Mouse (Mus musculus) heart, adult 18-20 months (tissue): ENCODE measurements around the gene Vmn2r62. TPM values are rescaled to one million over a fixed set of nuclear protein-coding genes. Genes with fewer than 3 reads are reported as not detected.
"Not testable (repeated sequence)": the region's sequence is repeated elsewhere in the genome, so short reads cannot be mapped to it uniquely, and the experiment has no call there.

Experiments used
- DNase-seq, 2 experiments: peaks; one replicate each; pipeline ENCODE4 v3.0.0; 2021 to 2022; ENCODE audit warnings: mixed read lengths in 1 of 2
- long read RNA-seq, 2 experiments: library from polyadenylated mRNA; stranded (forward); transcript quantifications; one replicate each; pipeline ENCODE4 v2.0.0; 2021
- total RNA-seq, 2 experiments: library from RNA; stranded (reverse); gene quantifications; 2 replicates each; pipeline ENCODE4 v1.2.3; 2021

Gene Vmn2r62
- not detected for total RNA-seq
- long read RNA-seq, experiment 1: 0 reads
- long read RNA-seq, experiment 2: 0 reads

DNA sequence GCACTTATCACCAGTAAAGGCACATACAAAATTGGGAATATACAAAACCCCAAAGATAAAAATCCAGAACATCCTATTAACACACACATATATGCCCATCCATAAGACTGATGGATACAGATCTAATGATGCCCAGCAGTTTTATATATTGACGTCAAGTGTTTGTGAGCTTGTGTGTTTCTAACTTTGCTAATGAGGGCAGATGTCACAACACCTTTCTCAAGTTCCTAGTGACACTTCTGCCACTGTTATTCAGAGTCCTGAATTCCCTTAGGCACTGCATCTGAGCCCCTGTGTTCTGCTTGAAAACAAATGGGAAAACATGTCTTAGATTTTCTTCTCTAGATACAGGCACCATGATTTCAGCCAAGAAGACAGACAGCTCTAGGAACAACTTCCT is at the start of gene Vmn2r62:
TSS of gene Vmn2r62 (minus strand) at position 101 of the 400 bp plus-strand sequence.
- DNase-seq: not testable (repeated sequence)

DNA sequence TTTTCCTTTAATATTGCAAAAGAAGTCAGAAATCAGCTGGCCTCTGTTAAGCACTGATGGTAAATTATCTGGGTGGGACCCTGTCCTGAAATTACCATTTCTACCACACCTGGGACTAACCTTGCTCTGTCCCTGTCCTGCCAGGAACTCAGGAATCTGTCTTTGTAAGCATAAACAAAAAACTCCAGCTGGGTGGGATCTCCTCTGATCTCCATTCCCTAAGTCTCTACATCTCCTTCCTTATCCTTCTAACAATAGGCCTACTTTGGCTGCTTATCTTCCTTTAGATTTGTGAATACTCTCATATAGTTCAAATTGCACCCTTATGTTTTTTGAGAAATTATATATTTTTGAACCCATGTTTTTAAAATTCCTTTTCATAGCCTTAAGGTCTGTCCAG is 45.0 kb upstream of the Vmn2r62 start:
- not testable (repeated sequence) for DNase-seq

DNA sequence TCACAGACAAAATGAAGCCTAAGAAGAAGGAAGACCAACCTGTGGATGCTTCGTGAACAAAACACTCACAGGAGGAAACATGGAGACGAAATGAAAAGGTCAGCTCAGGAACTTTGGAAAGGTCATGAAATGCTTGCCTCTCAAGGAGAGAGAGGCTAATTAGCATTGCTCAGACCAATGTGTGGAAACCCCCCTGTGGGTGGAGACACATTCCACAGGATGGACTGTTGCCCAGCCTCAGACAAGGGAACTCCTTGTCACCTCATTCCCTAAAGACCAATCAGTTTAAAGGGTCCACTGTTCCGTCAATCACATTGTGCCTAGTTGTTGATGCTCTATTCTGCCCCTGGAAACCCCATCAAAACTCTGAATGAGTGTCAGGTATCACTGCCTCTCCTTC is 38.9 kb upstream of the Vmn2r62 start:
- DNase-seq: no peak

DNA sequence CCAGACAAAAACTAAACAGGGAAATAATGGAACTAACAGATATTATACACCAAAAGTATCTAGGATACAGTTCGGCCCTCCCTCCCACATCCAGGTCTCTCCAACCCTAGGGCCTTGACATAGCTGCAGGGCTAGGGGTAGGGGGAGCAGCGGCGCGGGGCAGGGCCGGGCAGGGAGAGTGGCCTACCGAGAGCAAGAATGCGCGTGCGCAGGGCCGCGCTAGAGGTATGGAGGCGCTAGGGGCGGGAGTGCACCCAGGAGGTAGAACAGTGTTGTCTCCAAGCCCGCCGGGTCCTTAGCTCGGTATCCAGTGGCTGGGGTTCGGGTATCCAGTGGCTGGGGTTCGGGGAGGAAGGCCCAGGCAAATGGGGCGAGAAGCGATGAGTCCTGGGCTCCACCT is 43.5 kb downstream of the Vmn2r62 start:
- no peak for DNase-seq

DNA sequence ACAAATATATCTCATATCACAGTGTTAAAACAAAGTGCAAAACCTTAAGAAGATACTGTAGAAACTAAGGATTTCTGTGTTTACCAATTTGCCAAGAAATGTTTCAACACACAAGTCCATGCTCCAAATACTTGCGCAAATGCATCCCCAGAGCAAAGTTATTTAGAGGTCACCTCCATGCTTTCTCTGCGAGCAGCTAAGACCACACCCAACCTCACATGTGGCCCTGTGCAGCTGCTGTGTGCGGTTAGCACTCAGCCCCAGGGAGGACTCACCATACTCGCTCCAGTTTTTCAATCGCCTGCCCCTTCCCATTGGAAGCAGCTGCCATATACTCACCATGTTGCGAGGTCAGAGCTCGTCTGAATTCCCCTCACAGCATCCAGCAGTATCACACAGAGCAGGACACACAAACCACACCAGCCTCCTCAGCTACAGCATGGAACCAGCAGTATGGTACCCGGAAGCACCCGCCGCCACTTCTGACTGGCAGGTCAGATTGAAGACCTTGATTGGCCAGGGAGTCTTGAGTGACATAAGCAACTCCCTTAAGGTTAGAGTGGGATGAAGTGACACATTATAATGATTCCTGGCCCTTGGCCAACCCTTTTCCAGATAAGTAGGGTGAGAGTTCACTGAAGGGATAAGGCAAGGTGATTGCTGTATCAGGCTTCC is 54.7 kb downstream of the Vmn2r62 start:
- no peak for DNase-seq

DNA sequence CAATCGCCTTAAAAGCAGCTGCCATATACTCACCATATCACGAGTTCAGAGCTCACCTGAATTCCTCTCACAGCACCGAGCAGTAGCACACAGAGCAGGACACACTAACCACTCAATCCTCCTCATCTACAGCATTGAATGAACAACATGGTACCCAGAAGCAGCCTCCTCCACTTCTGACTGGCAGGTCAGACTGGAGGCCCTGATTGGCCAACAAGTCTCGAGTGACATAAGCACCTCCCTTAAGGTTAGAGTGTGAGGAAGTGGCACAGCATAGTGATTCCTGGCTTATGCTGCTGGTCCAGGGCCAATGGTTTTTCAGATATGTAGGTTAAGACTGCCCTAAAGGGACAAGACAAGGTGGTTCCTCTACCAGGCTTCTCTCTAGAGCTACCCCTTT is 66.4 kb downstream of the Vmn2r62 start, which contains the start of gene Gm17067:
TSS of gene Gm17067 (minus strand) at position 101 of the 400 bp plus-strand sequence.
- DNase-seq: not testable (repeated sequence)

Other genes with a start within 250 kb of the Vmn2r62 start
- gene Gm21028, start 214.9 kb downstream of the Vmn2r62 start, total RNA-seq: not detected
- gene Zfp977, start 201.0 kb downstream of the Vmn2r62 start, total RNA-seq: 1 to 10 TPM in 1 of 2 experiments, under 1 TPM in 1; 0.72 to 1.1 TPM
- 1 to 10 TPM; 2.3 to 2.8 TPM for gene Zfp976, start 150.9 kb downstream of the Vmn2r62 start, total RNA-seq
- gene Zfp975, start 100.8 kb downstream of the Vmn2r62 start, total RNA-seq: 1 to 10 TPM; 4.0 to 4.2 TPM
- gene Gm17067, start 66.5 kb downstream of the Vmn2r62 start, total RNA-seq: not detected
- gene Gm2381, start 73.7 kb upstream of the Vmn2r62 start, total RNA-seq: under 1 TPM; 0.07 to 0.13 TPM
- gene Vmn2r63, start 140.3 kb upstream of the Vmn2r62 start, total RNA-seq: not detected
- gene Gm9268, start 225.2 kb upstream of the Vmn2r62 start, total RNA-seq: not detected